Mouse (Mus musculus) right cerebral cortex, adult 2 months (tissue): ENCODE data around the gene Gm4767.
"Not testable (repeated sequence)": the region's sequence is repeated elsewhere in the genome, so short reads cannot be mapped to it uniquely, and the experiment has no call there.

Experiments used
- DNase-seq, 2 experiments: peaks; one replicate each; pipeline ENCODE4 v3.0.0; 2021 to 2022; ENCODE audit warnings: low spot score in 2 of 2

Gm4767 gene

GRCm38 (mm10) chr10:81811899-81812298 lies at the start of gene Gm4767:
TSS of gene Gm4767 (plus strand) at chr10:81812186.
- DNase-seq, result peak; percentile 0 to 1

GRCm38 (mm10) chr10:81770506-81771403 lies 41.2 kb upstream of the Gm4767 start, which contains the start of gene Gm3055:
TSS of gene Gm3055 (minus strand) at chr10:81771161.
- DNase-seq, result not testable (repeated sequence)

GRCm38 (mm10) chr10:81771404-81771777 lies 40.6 kb upstream of the Gm4767 start:
- DNase-seq, result not testable (repeated sequence)

- DNase-seq, result not testable (repeated sequence)
These were observed 34.2 kb downstream of the Gm4767 start for GRCm38 (mm10) chr10:81846219-81846618.

GRCm38 (mm10) chr10:81863409-81864407 lies 51.7 kb downstream of the Gm4767 start, which contains the start of gene Gm32687:
TSS of gene Gm32687 (plus strand) at chr10:81863934.
- peak; percentile 2 to 6 for DNase-seq
